Comparison of ENCODE assay signal across 16 mouse cellular contexts in genomic region chr12:119070446-119070845, GRCm38 (mm10).
DNase-seq lines count a peak whose midpoint lies in the region; ATAC-seq and TF ChIP-seq lines count a peak whose summit lies in the region.
"Had no signal": no experiment of that assay in that cellular context is flagged by ENCODE, and none has a peak within 500 bp of the region (broad histone marks: within the 10 kb centered on the region; RNA-seq: fewer than 3 reads in every experiment).

No protein-coding gene starts in this region.

- no peak for TF ChIP-seq CTCF in bone marrow macrophage, adult 2 months (IDR thresholded peaks at IDR 0.05; ENCODE audit: low read depth, low read length)
- TF ChIP-seq CTCF in layer of hippocampus, adult 2 months (conservative IDR thresholded peaks at IDR 0.05), result no peak

- no peaks in the 10 kb centered on the region for H3K9me3 ChIP-seq in intestine, embryonic 16.5 days (ENCODE audit: control insufficient read depth, low read length)
- no peaks in the 10 kb centered on the region for H3K9me3 ChIP-seq in midbrain, embryonic 10.5 days (replicated peaks)
- H3K9me3 ChIP-seq: embryonic facial prominence, embryonic 13.5 days; forebrain, embryonic 10.5 days; hindbrain, embryonic 15.5 days; limb, embryonic 15.5 days; neural tube, embryonic 13.5 days had no signal

- no peak for TF ChIP-seq POLR2A in bone marrow macrophage, adult 2 months (IDR thresholded peaks at IDR 0.05; ENCODE audit: borderline replicate concordance, low read depth, low read length)

- peak; percentile 69 for DNase-seq in kidney, adult 9 months
- DNase-seq in kidney, adult 18-20 months, result no peak
- no peak for DNase-seq in layer of hippocampus, adult 2 months (ENCODE audit: low spot score in 2 of 2)
- DNase-seq in midbrain, embryonic 10.5 days (ENCODE audit: low spot score), result no peak
- DNase-seq: cerebellum, postnatal 36 days; gastrocnemius, postnatal 36 days; thymus, adult 18-20 months had no signal

- no peaks in the 10 kb centered on the region for H3K79me2 ChIP-seq in macrophage (ENCODE audit: inconsistent target)

- H3K27ac ChIP-seq in bone marrow macrophage, adult 2 months (ENCODE audit: insufficient read depth, low read depth, low read length), result peak overlapping the region; percentile 46
- H3K27ac ChIP-seq in intestine, embryonic 16.5 days (ENCODE audit: low read length), result no peak overlapping the region; the same call in 1 of the 2 replicates
- H3K27ac ChIP-seq in macrophage, result peak overlapping the region; percentile 55
- H3K27ac ChIP-seq in layer of hippocampus, adult 2 months, result no peak overlapping the region
- H3K27ac ChIP-seq in midbrain, embryonic 10.5 days (replicated peaks), result no peak overlapping the region
- H3K27ac ChIP-seq: embryonic facial prominence, embryonic 13.5 days; forebrain, embryonic 10.5 days; hindbrain, embryonic 15.5 days; limb, embryonic 15.5 days; neural tube, embryonic 13.5 days had no signal

- no peak overlapping the region for H3K4me3 ChIP-seq in bone marrow macrophage, adult 2 months (ENCODE audit: insufficient read depth, low read length)
- no peak overlapping the region for H3K4me3 ChIP-seq in intestine, embryonic 16.5 days (ENCODE audit: low read length)
- no peak overlapping the region for H3K4me3 ChIP-seq in macrophage (ENCODE audit: inconsistent target)
- H3K4me3 ChIP-seq in layer of hippocampus, adult 2 months, result no peak overlapping the region
- no peak overlapping the region for H3K4me3 ChIP-seq in midbrain, embryonic 10.5 days
- H3K4me3 ChIP-seq: embryonic facial prominence, embryonic 13.5 days; forebrain, embryonic 10.5 days; hindbrain, embryonic 15.5 days; limb, embryonic 15.5 days; neural tube, embryonic 13.5 days had no signal

- peaks cover 5% of the 10 kb centered on the region for H3K4me1 ChIP-seq in bone marrow macrophage, adult 2 months (ENCODE audit: control insufficient read depth, insufficient read depth, low read length)
- no peaks in the 10 kb centered on the region for H3K4me1 ChIP-seq in intestine, embryonic 16.5 days (ENCODE audit: control insufficient read depth, insufficient read depth, low read length)
- peaks cover 9% of the 10 kb centered on the region for H3K4me1 ChIP-seq in midbrain, embryonic 10.5 days
- H3K4me1 ChIP-seq: embryonic facial prominence, embryonic 13.5 days; hindbrain, embryonic 15.5 days; limb, embryonic 15.5 days had no signal

- H3K27me3 ChIP-seq in intestine, embryonic 16.5 days (replicated peaks; ENCODE audit: control insufficient read depth, insufficient read depth, low read length), result no peaks in the 10 kb centered on the region
- H3K27me3 ChIP-seq in midbrain, embryonic 10.5 days (ENCODE audit: low read depth, poor library complexity, severe bottlenecking), result no peaks in the 10 kb centered on the region
- H3K27me3 ChIP-seq: embryonic facial prominence, embryonic 13.5 days; hindbrain, embryonic 15.5 days; limb, embryonic 15.5 days; neural tube, embryonic 13.5 days had no signal

- ATAC-seq in intestine, embryonic 16.5 days, result peak; percentile 88
- ATAC-seq: lung, postnatal 0 days had no signal

- H3K9ac ChIP-seq in intestine, embryonic 16.5 days (ENCODE audit: low read depth, low read length), result no peak overlapping the region
- H3K9ac ChIP-seq: embryonic facial prominence, embryonic 13.5 days; hindbrain, embryonic 15.5 days; limb, embryonic 15.5 days; neural tube, embryonic 13.5 days had no signal

- 10% methylated on average over 1 of the region's 1 CpGs for WGBS in intestine, embryonic 16.5 days
- 9% methylated on average over 1 of the region's 1 CpGs for WGBS in macrophage (ENCODE audit: missing documents)
- 52% methylated on average over 1 of the region's 1 CpGs for WGBS in midbrain, embryonic 10.5 days

- no peaks in the 10 kb centered on the region for H3K36me3 ChIP-seq in intestine, embryonic 16.5 days (ENCODE audit: control insufficient read depth, insufficient read depth, low read length)
- no peaks in the 10 kb centered on the region for H3K36me3 ChIP-seq in macrophage (ENCODE audit: inconsistent target)
- H3K36me3 ChIP-seq in midbrain, embryonic 10.5 days, result no peaks in the 10 kb centered on the region
- H3K36me3 ChIP-seq: embryonic facial prominence, embryonic 13.5 days; forebrain, embryonic 10.5 days; hindbrain, embryonic 15.5 days; limb, embryonic 15.5 days; neural tube, embryonic 13.5 days had no signal

- no peak overlapping the region for H3K4me2 ChIP-seq in intestine, embryonic 16.5 days (ENCODE audit: low read depth, low read length)
- H3K4me2 ChIP-seq: embryonic facial prominence, embryonic 13.5 days; hindbrain, embryonic 15.5 days; limb, embryonic 15.5 days; neural tube, embryonic 13.5 days had no signal

Comparison
In these comparisons a context has a peak if more than half of its experiments do, and no peak if none do; other contexts are left out.
1. H3K27ac ChIP-seq: peak in bone marrow macrophage, adult 2 months (single experiment) and macrophage (single experiment); none in intestine, embryonic 16.5 days (single experiment), layer of hippocampus, adult 2 months (single experiment) and midbrain, embryonic 10.5 days (single experiment).